Mouse (Mus musculus): ENCODE measurements around the gene Tep1. TPM values are rescaled to one million over a fixed set of nuclear protein-coding genes. Genes with fewer than 3 reads are reported as not detected.
"Not testable (repeated sequence)": the region's sequence is repeated elsewhere in the genome, so short reads cannot be mapped to it uniquely, and the experiment has no call there.

Gene Tep1
- polyA plus RNA-seq, 1 experiment from 2014 or later = 8.6 TPM

- 77% methylated on average over 6 of the region's 6 CpGs for WGBS
- H3K4me3 ChIP-seq (ENCODE audit: low read depth, low read length) = no peak overlapping the region
Observed at GRCm38 (mm10) chr14:50875591-50876230, 5.4 kb upstream of the Tep1 start.

GRCm38 (mm10) chr14:50875175-50875574 is 4.8 kb upstream of the Tep1 start:
- no peak overlapping the region for H3K4me2 ChIP-seq (replicated peaks; ENCODE audit: low read depth, low read length)
- H3K9me3 ChIP-seq (ENCODE audit: control insufficient read depth, low read depth, low read length) = no peaks in the 10 kb centered on the region
- H3K27ac ChIP-seq (ENCODE audit: low read length) = no peak overlapping the region
- no peaks in the 10 kb centered on the region for H3K27me3 ChIP-seq (ENCODE audit: control insufficient read depth, insufficient read depth, low read length)
- 92% methylated on average over 3 of the region's 3 CpGs for WGBS
- no peak for ATAC-seq (ENCODE audit: insufficient number of reproducible peaks, insufficient read depth, low FRiP score, low read depth)
- H3K4me3 ChIP-seq (ENCODE audit: low read depth, low read length) = no peak overlapping the region
- no peaks in the 10 kb centered on the region for H3K36me3 ChIP-seq (ENCODE audit: control insufficient read depth, insufficient read depth, low read length)
- 0 out of 2 replicates have a peak, but pooled peaks cover 4% of the 10 kb centered on the region for H3K4me1 ChIP-seq (ENCODE audit: control insufficient read depth, insufficient read depth, low read length)
- no peak overlapping the region for H3K9ac ChIP-seq (replicated peaks; ENCODE audit: low read depth, low read length)

More at GRCm38 (mm10) chr14:50875591-50876230, 5.4 kb upstream of the Tep1 start:
- Histone ChIP-seq H3K27ac (ENCODE audit: low read length) (no peak overlapping the region), H3K27me3 (ENCODE audit: control insufficient read depth, insufficient read depth, low read length) (no peaks in the 10 kb centered on the region), H3K9me3 (ENCODE audit: control insufficient read depth, low read depth, low read length) (no peaks in the 10 kb centered on the region), H3K4me2 (replicated peaks; ENCODE audit: low read depth, low read length) (no peak overlapping the region), H3K9ac (replicated peaks; ENCODE audit: low read depth, low read length) (no peak overlapping the region), H3K36me3 (ENCODE audit: control insufficient read depth, insufficient read depth, low read length) (no peaks in the 10 kb centered on the region), H3K4me1 (ENCODE audit: control insufficient read depth, insufficient read depth, low read length) (0 out of 2 replicates have a peak, but pooled peaks cover 2% of the 10 kb centered on the region)
- no peak for ATAC-seq (ENCODE audit: insufficient number of reproducible peaks, insufficient read depth, low FRiP score, low read depth)

GRCm38 (mm10) chr14:50871284-50871683 is 924 bp upstream of the Tep1 start:
- no peaks in the 10 kb centered on the region for H3K36me3 ChIP-seq (ENCODE audit: control insufficient read depth, insufficient read depth, low read length)
- WGBS = 91% methylated on average over 2 of the region's 2 CpGs
- no peaks in the 10 kb centered on the region for H3K9me3 ChIP-seq (ENCODE audit: control insufficient read depth, low read depth, low read length)
- H3K4me3 ChIP-seq (ENCODE audit: low read depth, low read length) = no peak overlapping the region
- no peaks in the 10 kb centered on the region for H3K27me3 ChIP-seq (ENCODE audit: control insufficient read depth, insufficient read depth, low read length)
- H3K27ac ChIP-seq (ENCODE audit: low read length) = no peak overlapping the region
- no peak overlapping the region for H3K4me2 ChIP-seq (replicated peaks; ENCODE audit: low read depth, low read length)
- ATAC-seq (ENCODE audit: insufficient number of reproducible peaks, insufficient read depth, low FRiP score, low read depth) = no peak
- 0 out of 2 replicates have a peak, but pooled peaks cover 4% of the 10 kb centered on the region for H3K4me1 ChIP-seq (ENCODE audit: control insufficient read depth, insufficient read depth, low read length)
- no peak overlapping the region for H3K9ac ChIP-seq (replicated peaks; ENCODE audit: low read depth, low read length)

GRCm38 (mm10) chr14:50870805-50871143 is 414 bp upstream of the Tep1 start:
- ATAC-seq (ENCODE audit: insufficient number of reproducible peaks, insufficient read depth, low FRiP score, low read depth) = 0 out of 2 replicates have a peak, but pooled peaks have one; percentile 7
- H3K9ac ChIP-seq (replicated peaks; ENCODE audit: low read depth, low read length) = peak overlapping the region; percentile 30; the same call in 1 of the 2 replicates
- H3K4me1 ChIP-seq (ENCODE audit: control insufficient read depth, insufficient read depth, low read length) = 0 out of 2 replicates have a peak, but pooled peaks cover 4% of the 10 kb centered on the region
- no peak overlapping the region for H3K27ac ChIP-seq (ENCODE audit: low read length)
- peak overlapping the region; percentile 50 for H3K4me3 ChIP-seq (ENCODE audit: low read depth, low read length)
- no peaks in the 10 kb centered on the region for H3K36me3 ChIP-seq (ENCODE audit: control insufficient read depth, insufficient read depth, low read length)
- peak overlapping the region; percentile 50 for H3K4me2 ChIP-seq (replicated peaks; ENCODE audit: low read depth, low read length)
- no peaks in the 10 kb centered on the region for H3K27me3 ChIP-seq (ENCODE audit: control insufficient read depth, insufficient read depth, low read length)
- no peaks in the 10 kb centered on the region for H3K9me3 ChIP-seq (ENCODE audit: control insufficient read depth, low read depth, low read length)
- 13% methylated on average over 5 of the region's 5 CpGs for WGBS

- WGBS = 91% methylated on average over 5 of the region's 5 CpGs
- Histone ChIP-seq H3K4me1 (ENCODE audit: control insufficient read depth, insufficient read depth, low read length) (0 out of 2 replicates have a peak, but pooled peaks cover 4% of the 10 kb centered on the region), H3K36me3 (ENCODE audit: control insufficient read depth, insufficient read depth, low read length) (no peaks in the 10 kb centered on the region), H3K4me2 (replicated peaks; ENCODE audit: low read depth, low read length) (no peak overlapping the region), H3K9ac (replicated peaks; ENCODE audit: low read depth, low read length) (no peak overlapping the region), H3K27me3 (ENCODE audit: control insufficient read depth, insufficient read depth, low read length) (no peaks in the 10 kb centered on the region), H3K4me3 (ENCODE audit: low read depth, low read length) (no peak overlapping the region), H3K9me3 (ENCODE audit: control insufficient read depth, low read depth, low read length) (no peaks in the 10 kb centered on the region), H3K27ac (ENCODE audit: low read length) (no peak overlapping the region)
- no peak for ATAC-seq (ENCODE audit: insufficient number of reproducible peaks, insufficient read depth, low FRiP score, low read depth)
Observed at GRCm38 (mm10) chr14:50868656-50869055, 1.7 kb downstream of the Tep1 start.

- H3K9me3 ChIP-seq (ENCODE audit: control insufficient read depth, low read depth, low read length) = no peaks in the 10 kb centered on the region
Observed at GRCm38 (mm10) chr14:50868211-50868610, 2.1 kb downstream of the Tep1 start.

GRCm38 (mm10) chr14:50866966-50867365 is 3.4 kb downstream of the Tep1 start:
- 92% methylated on average over 3 of the region's 3 CpGs for WGBS

More at GRCm38 (mm10) chr14:50868211-50868610, 2.1 kb downstream of the Tep1 start:
- H3K27ac ChIP-seq (ENCODE audit: low read length) = no peak overlapping the region
- no peak overlapping the region for H3K4me2 ChIP-seq (replicated peaks; ENCODE audit: low read depth, low read length)
- H3K9ac ChIP-seq (replicated peaks; ENCODE audit: low read depth, low read length) = no peak overlapping the region
- H3K4me3 ChIP-seq (ENCODE audit: low read depth, low read length) = no peak overlapping the region
- H3K27me3 ChIP-seq (ENCODE audit: control insufficient read depth, insufficient read depth, low read length) = no peaks in the 10 kb centered on the region
- ATAC-seq (ENCODE audit: insufficient number of reproducible peaks, insufficient read depth, low FRiP score, low read depth) = no peak
- H3K36me3 ChIP-seq (ENCODE audit: control insufficient read depth, insufficient read depth, low read length) = no peaks in the 10 kb centered on the region
- WGBS = 76% methylated on average over 4 of the region's 4 CpGs
- 0 out of 2 replicates have a peak, but pooled peaks cover 4% of the 10 kb centered on the region for H3K4me1 ChIP-seq (ENCODE audit: control insufficient read depth, insufficient read depth, low read length)

GRCm38 (mm10) chr14:50865005-50865404 is 5.4 kb downstream of the Tep1 start:
- H3K4me3 ChIP-seq (ENCODE audit: low read depth, low read length); H3K27me3 ChIP-seq (ENCODE audit: control insufficient read depth, insufficient read depth, low read length); H3K27ac ChIP-seq (ENCODE audit: low read length); H3K4me1 ChIP-seq (ENCODE audit: control insufficient read depth, insufficient read depth, low read length); H3K9me3 ChIP-seq (ENCODE audit: control insufficient read depth, low read depth, low read length); H3K4me2 ChIP-seq (replicated peaks; ENCODE audit: low read depth, low read length); H3K36me3 ChIP-seq (ENCODE audit: control insufficient read depth, insufficient read depth, low read length); ATAC-seq (ENCODE audit: insufficient number of reproducible peaks, insufficient read depth, low FRiP score, low read depth); H3K9ac ChIP-seq (replicated peaks; ENCODE audit: low read depth, low read length): not testable (repeated sequence)

More at GRCm38 (mm10) chr14:50866966-50867365, 3.4 kb downstream of the Tep1 start:
- H3K9me3 ChIP-seq (ENCODE audit: control insufficient read depth, low read depth, low read length) = no peaks in the 10 kb centered on the region
- no peak for ATAC-seq (ENCODE audit: insufficient number of reproducible peaks, insufficient read depth, low FRiP score, low read depth)
- no peak overlapping the region for H3K27ac ChIP-seq (ENCODE audit: low read length)
- no peak overlapping the region for H3K9ac ChIP-seq (replicated peaks; ENCODE audit: low read depth, low read length)
- H3K4me2 ChIP-seq (replicated peaks; ENCODE audit: low read depth, low read length) = no peak overlapping the region
- H3K4me3 ChIP-seq (ENCODE audit: low read depth, low read length) = no peak overlapping the region
- H3K36me3 ChIP-seq (ENCODE audit: control insufficient read depth, insufficient read depth, low read length) = no peaks in the 10 kb centered on the region
- no peaks in the 10 kb centered on the region for H3K27me3 ChIP-seq (ENCODE audit: control insufficient read depth, insufficient read depth, low read length)
- H3K4me1 ChIP-seq (ENCODE audit: control insufficient read depth, insufficient read depth, low read length) = 0 out of 2 replicates have a peak, but pooled peaks cover 4% of the 10 kb centered on the region

- Histone ChIP-seq H3K27me3 (ENCODE audit: control insufficient read depth, insufficient read depth, low read length) (no peaks in the 10 kb centered on the region), H3K36me3 (ENCODE audit: control insufficient read depth, insufficient read depth, low read length) (peaks cover 6% of the 10 kb centered on the region; the same call in 1 of the 2 replicates), H3K4me1 (ENCODE audit: control insufficient read depth, insufficient read depth, low read length) (no peaks in the 10 kb centered on the region), H3K4me2 (replicated peaks; ENCODE audit: low read depth, low read length) (no peak overlapping the region), H3K9me3 (ENCODE audit: control insufficient read depth, low read depth, low read length) (no peaks in the 10 kb centered on the region), H3K27ac (ENCODE audit: low read length) (no peak overlapping the region), H3K9ac (replicated peaks; ENCODE audit: low read depth, low read length) (no peak overlapping the region), H3K4me3 (ENCODE audit: low read depth, low read length) (no peak overlapping the region)
- 86% methylated on average over 10 of the region's 10 CpGs for WGBS
- ATAC-seq (ENCODE audit: insufficient number of reproducible peaks, insufficient read depth, low FRiP score, low read depth) = no peak
Observed at GRCm38 (mm10) chr14:50862641-50863040, 7.7 kb downstream of the Tep1 start.
